Mouse (Mus musculus) layer of hippocampus, adult 8-10 months (tissue): ENCODE results near the gene 5330417C22Rik. TPM values are rescaled to one million over a fixed set of nuclear protein-coding genes. Genes with fewer than 3 reads are reported as not detected.

Experiments
- DNase-seq, 2 experiments: peaks; one replicate each; pipeline ENCODE4 v3.0.0; 2022; ENCODE audit warnings: low spot score in 2 of 2
- total RNA-seq, 4 experiments: library from RNA; stranded (reverse); gene quantifications; 2 replicates each; pipeline ENCODE4 v1.2.4; 2022

Gene 5330417C22Rik
- total RNA-seq, 4 experiments from 2014 or later, result 22.1 to 33.4 (median 25.9) TPM

DNA sequence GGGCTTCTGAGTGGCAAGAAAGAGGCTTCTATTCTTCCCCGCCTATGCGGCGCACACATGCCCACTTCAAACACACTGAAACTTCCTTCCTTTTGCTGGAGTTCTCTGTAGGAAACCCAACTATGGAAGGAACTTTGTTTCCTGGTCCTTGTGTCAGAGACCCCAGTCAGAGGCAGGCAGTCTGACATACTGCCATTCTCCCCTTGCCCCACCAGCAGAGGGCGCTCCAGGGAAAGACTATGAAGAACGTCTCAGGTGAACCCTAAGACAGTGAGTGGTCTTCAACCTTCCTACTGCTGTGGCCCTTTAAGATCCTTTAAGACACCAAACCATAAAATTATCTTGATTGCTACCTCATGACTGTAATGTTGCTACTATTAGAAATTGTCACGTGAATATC is 69.9 kb downstream of the 5330417C22Rik start:
- peak in 1 of 2 experiments; percentile 43 for DNase-seq

DNA sequence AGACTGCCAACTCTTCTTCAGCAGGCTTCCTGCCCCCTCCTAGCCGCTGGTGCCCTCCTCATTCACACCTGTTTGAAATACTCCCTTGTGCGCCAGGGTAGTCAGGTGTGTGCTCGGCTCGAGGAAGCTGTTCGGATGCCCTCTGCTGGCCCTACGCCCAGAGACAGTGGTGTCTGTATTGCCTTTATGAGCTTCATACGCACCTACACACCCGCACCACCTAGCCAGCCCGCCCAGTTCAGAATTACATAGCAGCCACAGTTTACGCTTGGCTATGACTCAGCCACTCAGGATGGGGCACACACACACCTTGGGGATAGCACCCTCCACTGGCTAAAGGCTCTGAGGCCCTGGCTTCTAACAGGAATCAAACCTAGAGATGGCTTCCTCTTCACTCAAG is 77.5 kb downstream of the 5330417C22Rik start:
- DNase-seq, result no peak

DNA sequence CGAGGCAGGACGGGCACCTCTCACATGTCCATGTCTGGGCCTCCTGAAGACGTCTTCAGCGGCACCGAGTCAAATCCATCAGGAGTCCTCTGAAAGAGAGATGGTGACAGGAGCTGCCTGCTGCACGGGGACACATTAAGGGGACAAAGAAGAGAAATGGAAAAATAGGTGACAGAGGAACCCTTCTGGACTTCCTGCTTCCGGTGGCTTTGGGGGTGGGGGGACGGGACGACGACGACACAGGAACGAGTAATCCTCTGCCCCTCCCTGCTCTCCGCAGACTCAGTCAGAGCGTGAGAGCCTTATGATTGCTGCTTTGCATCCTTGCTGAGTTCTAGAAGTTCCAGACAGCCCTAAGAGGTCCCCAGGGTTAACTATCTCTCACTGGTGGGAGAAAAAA is 78.0 kb downstream of the 5330417C22Rik start:
- DNase-seq, result no peak

DNA sequence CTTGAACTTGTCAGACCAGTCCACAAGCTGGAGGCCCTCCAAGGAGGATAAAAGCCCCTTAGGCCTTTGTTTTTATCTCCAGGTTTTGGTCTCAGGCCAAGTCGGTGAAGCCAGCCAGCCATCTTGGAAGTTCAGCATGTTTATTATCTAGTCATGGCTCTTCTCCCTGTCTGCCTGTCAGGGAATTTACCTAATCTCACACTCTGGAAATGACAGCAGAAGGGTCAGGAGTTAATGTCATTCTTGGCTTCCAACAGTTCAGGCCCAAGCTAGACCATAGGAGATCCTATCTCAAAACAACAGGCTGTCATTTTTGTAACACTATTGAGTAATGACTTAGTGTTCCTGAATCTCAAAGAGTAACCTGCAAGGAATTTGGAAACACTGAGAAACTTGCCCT is 82.2 kb downstream of the 5330417C22Rik start:
- DNase-seq, result no peak

DNA sequence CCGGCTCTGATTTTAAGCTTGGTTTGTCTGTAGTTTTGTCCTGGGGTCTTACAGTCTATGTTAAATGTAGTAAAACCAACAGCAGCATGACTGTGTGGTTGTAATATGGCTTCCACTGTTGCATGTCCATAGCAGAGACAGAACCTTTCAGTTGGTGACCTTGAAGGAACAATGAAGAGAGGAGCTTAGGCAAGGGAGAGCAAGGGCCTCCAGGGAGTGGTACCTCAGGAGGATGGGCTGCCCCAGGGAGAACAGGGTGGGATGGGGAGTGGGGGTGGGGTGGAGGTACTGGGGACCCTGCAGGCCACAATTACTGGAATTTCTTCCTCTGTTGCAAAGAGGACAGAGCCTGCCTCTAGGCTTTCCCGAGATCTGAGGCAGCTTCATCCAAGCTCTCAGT is 84.4 kb downstream of the 5330417C22Rik start:
- DNase-seq, result no peak

DNA sequence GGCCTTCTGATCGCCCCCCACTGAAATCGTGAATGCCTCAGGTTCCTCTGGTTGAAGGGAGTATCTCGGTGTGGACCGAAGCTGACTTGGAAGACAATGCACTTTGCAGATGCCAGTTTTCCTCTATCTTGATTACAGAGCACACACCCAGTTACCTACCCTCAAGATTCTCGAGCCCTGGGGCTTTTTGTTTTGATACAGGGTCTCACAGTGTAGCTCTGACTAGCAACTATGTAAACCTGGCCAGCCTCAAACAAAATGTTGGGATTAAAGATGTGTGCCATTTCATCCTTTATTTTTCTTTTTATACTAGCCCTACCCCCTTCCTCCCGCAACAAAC is 91.0 kb downstream of the 5330417C22Rik start:
- DNase-seq, result no peak

DNA sequence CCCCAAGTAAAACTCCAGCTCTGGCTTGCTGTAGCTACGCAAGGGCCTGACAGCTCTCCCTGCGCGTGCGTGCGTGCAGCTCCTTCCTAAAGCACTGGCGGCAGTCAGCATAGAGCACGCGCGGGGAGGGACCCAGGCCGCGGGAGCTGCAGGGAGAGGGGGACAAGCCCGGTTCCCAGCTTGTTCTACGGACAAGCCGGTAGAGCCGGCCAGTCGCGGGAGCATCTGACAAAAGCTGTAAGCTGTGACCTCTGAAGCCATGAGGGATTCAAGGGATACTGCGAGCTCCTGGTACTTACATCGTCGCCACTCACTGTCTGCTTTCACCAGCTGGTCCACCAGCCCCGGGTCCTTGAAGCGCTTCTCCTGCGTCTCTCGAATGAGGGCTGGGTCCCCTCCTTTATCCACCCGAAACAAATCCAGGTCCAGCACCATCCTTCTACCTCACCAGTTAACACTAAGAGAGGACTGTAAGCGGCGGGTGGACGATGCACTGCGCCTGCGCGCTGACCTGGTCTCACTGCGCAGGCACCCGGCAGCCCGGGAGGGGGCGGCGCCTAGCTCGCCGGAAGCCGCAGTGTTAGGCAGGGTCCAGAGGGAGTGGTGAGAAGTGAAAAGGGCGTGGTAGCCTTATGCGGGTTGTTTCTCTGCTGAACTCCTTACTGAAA is 91.5 kb downstream of the 5330417C22Rik start, which contains the start of gene Sars:
Gene Sars, minus strand, starts transcription at position 512 of the 668 bp plus-strand sequence.
- DNase-seq, result peak; percentile 81 to 87

DNA sequence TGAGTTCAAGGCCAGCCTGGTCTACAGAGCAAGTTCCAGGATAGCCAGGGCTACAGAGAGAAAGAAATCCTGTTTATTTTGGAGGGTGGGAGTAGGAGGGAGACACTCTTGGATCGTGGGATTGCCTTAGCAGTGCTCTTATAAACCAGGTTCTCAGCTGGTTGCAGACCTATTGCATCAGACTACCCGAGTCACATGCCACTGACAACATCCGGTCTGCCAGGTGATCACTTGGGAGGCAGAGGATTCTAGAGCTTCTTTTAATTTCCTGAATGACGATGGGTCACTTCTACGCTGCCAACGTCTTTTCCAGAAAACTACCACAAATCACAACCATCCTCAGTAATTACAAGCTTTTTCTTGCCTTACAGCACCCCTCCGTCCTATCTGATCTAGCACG is 92.3 kb downstream of the 5330417C22Rik start:
- DNase-seq, result no peak

DNA sequence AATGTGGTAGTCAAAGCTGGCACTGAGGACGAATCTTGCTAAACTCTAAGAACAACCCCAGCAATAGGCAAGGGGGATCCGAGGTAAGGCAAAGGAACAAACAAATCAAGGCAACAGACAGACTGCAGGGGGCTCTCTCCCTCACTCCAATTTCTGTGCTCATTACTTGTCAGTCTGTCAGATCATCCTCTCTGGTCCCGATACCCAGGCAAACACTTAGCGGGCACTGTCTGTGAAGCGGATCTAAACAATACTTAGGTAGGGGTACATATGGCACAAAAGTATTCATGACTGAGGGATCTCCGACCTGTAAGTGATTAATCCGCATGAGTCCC is 100.0 kb downstream of the 5330417C22Rik start:
- DNase-seq, result no peak

DNA sequence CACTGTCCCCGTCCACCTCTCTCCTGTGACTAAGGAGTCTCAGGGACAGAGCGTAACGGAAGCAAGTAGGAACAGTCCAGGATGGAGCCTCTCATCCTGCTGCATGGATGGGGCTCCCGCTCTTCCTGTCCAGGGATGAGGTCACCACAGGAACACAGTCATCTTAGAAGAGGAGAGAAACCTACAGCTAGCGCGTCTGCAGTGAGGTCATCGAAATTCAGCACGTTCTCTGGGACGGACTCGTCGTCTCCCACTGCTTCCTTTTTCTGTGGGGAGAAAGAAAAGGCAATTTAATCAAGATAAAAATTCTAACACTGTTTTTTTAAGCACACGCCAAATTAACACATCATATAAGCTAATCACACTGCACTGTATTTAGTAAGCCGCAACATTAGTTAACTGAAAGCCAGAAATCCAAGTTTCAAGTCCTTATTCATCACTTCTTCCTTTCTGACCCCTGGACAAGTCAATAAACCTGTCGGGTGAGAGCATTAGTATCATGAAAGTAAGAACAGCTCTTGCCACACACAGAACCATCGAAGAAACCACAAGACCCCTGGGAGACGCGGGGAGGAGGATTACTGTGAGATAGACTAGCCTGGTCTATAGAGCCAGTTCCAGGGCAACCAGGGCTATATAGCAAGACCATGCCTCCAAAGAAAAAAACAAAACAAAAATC is 100.5 kb downstream of the 5330417C22Rik start:
- DNase-seq, result no peak

DNA sequence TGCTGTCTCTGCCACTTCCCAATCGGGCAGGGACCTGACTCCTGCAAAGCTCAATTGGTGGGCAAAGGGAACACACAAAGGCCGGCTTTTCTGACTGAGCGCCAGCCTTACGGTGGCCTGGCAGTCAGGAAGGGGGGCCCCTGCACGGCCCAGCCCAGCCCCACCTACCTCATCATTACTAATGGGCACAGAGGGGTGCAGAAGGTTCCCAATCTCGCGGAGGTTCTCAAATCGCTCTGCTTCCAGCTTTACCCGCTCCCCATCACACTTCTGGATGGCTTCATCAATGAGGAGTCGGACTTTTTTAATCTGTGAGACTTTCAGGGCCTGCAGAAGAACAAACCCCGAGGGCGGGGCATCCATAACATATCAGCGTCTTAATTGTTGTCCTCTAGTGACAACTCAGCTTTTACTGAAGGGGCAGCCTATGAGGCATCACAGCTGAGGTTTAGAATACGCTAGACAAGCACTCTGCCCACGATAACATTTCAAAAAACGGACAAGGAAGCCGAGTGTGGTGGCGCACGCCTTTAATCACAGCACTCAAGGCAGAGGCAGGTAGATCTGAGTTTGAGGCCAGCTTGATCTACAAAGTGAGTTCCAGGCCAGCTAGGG is 102.3 kb downstream of the 5330417C22Rik start:
- no peak for DNase-seq

DNA sequence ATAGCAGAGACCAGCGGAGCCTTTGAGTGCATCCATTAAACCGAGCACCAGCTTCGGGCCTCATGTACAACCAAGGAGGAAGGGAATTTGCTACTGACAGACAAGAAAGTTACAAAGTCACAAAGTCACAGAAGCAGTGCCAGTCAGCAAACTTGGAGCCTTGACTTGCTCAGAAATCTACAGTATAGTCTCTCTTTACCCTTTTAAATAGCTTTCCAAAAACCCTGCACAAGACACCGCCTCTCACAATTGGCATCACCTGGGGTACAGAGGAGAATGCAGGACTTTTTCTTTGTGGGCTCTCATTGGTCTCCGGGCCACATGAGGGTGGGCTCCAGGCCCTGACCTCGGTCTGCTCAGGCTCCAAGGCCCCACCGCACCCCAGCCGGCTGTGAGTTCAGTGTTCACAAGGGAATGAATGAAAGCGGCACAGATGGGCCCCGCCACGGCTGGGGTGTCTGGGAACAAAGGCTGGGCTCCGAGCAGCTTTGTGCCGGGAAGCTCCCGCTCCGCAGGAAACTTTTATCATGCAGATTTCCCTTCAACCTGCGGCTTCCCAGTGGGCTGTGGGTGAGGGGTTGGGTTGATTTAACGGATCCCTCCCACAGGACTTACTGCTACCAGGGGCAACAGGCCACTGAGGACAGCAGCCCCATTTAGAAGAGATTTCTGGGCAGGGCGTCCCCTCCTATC is 103.0 kb downstream of the 5330417C22Rik start:
- no peak for DNase-seq

DNA sequence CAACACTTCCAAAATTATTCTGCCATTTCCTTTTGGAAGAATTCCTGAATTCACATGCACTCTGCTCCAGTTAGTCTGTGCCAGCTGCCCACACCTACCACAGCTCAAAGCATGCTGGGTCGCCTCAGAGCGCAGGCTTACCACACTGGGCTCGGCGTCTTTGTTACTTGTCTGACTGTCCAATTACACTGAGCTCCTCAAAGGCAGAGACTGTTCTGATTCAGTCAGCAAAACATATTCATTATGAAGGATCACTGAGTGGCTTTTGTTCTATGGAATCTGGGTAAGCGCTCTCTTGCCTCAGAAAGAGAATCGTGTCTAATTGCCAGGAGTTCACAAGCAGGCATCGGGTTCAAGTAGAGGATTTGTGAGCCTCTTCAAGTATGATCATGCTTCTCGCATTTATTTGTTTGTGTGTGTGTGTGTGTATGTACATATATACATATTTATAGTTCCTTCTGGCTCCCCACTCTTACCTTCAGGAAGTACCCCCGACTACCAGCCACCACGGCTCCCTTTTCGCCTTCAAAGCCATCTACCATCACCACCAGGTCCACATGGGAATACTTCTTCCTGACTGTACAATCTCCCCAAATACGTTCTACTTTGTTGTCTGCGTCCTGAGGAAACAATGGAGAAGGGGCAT is 103.7 kb downstream of the 5330417C22Rik start:
- DNase-seq, result no peak

DNA sequence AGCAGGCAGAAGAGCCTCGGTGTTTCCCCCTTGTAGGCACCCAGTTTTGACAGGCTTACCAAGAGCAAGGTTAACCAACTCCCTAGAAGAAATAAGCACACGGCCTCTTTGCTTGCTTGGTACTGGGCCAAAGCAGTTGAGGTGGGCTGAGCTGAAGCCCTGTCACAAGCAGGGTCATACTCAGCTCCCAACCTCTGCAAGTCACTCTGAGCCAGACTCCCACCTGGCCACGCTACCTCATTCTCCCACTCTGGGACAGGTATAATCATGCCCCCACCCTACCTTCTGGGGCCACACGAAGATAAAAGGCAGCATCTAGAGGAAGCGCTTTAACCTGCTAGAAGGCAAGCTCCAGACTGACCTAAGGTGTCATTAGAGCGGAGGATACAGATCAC is 110.7 kb downstream of the 5330417C22Rik start:
- no peak for DNase-seq

DNA sequence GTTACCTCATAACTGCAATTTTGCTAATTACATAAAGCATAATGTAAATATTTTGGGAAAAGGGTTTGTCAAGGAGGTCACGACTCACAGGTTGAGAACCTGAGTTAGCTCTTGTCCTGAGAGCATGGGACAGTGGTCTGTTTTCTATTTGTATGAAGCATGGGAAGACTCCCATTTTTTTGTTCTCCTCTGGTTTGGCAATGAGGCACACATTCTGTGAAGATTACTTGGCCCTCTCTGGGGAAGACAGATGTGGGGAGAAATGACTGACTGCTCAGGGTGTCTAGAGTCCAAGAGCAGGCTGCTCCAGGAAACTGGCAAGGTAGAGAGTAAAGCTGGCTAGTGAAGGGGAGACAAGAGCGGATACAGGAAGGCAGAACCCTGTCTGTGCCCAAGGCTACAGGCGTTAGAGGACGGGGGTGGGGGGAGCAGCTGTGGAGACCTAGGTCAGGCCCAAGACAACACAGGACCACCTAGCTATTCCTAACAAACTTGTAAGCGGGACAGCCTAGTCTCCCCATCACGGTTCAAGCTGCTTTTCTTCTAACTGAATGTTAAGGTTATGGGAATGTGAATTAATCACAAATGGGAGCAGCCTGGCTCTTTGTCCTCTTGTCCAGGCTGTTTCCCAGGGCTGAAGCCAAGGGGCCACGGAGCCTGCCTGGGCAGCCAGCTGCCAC is 111.3 kb downstream of the 5330417C22Rik start:
- DNase-seq, result no peak

DNA sequence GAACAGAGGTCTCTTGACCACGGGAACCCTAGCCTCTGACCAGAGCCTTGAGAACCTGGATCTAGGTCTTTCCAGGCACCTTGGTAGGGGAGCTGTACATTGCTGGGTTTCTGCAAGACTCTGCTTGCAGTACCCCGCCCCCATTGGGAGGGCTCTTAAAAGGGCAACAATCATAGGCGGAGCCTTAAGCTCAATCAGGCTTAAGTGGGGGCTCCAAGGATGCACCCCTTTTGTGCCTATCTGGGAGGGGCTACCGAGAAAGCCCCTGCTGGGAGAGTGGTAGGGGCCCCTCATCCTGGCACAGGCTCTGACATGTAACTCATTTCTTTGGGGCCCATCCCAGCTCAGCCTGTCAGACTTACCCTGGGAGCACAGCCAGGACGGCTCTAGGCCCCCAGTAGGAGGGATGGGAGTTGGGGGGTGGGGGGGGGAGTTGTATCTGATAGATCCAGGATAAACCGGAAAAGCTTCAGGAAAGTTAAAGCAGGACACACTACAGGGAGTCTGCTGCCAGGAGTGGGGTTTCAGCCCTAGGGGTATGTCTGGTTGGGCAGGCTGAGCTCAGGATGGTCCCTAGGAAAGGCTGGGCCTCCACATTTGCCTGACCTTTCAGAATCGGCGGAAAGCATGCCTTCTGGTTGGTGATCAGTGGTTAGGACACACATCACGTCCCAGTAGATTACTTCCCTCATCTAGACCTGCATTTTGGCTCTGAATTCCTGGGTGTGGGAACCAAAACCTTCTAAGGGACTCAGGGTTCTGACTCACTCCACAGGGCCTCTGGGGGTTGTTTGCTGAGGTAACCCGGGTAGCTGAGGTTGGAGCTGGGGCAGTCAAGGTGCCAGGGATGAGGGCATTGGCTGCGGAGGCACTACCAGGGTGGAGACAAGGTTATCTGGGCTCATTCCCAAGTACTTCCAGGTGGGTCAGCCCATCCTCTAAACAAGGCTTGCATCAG is 112.2 kb downstream of the 5330417C22Rik start:
- no peak for DNase-seq

DNA sequence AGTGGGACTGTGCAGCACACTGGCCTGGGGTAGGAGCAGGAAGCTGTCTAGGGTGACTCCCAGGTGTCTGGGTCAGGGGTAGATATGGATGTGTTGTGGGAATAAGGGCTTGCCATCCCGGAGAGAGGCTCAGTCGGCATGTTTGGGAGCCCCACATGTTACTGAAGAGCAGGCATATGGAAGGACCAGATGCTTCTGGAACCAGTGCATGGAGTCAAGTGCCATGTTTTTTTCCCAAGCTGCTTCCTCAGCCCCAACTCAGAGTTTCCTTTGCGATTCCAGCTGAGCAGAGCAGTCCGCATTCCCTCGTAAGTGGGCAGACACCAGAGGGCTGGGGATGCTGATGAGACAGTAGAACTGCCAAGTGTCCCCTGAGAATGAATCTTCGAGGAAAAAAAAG is 113.3 kb downstream of the 5330417C22Rik start:
- peak in 1 of 2 experiments; percentile 62 for DNase-seq

DNA sequence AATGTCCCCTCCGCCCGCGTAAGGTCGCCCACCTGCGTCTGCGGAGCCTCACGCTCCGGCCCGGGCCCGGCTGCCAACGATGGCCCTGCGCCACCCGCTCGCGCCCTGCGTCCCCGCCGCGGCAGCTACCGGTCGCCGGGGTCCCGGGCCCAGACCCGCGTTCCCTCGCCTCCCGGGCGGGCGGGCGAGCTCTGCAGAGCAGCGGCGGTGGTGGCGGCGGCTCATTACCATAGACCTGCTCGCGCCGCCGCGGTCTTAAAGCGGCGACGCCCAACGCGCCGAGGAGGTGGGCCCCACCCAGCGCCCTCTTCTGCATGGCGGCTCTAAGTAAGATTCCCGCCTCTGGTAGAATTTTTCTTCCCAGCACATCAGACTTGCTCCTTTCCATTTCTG is 120.5 kb downstream of the 5330417C22Rik start:
- DNase-seq, result peak; percentile 70 to 80

DNA sequence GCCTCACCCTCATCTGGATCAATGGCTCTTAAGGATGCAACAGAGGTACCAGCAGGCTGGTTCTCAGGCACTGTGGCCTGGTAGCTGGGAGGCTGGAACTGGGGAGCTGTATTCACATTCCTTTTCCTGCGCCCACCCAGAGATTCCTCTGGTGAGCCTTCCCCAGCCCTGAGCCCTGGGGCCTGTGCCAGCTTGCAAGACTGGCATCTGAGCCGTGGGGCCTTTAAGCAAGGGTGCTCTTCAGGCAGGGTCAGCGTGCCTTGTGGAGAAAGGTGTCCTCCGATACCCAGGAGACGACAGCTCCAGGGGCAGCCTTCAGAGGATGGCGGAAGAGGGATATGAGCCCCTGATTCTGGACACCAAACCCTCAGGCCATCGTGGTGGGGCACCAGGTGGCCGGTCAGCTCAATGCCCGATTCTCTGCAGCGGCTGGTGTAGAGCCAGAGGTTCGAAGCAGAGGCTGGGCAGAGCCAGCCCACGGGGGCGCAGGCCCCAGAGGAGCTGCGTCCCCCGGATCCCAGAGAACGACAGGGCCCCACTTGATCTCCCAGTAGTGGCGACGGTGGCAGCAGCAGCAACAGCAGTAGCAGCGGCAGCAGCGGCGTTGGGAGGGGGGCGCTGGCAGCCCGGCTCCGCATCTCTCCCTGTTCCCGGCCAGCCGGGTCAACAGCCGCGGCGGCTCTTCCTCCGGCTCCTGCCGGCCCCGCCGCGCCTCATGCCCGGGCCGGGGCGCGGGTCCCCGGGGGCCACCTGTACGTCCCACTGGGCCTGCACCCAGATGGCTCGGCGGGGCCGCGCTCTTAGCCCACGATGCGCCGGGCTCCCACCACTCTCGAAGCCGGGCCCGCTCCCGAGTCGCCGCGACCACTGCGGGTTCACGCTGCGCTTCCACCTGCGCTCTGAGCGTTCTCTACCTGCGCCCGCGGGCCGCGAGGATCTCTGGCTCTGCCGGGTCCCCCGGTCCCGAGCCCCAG is 121.2 kb downstream of the 5330417C22Rik start, which contains the start of gene Celsr2:
Gene Celsr2, minus strand, starts transcription at position 696 of the 974 bp plus-strand sequence.
- DNase-seq, result no peak
